Mouse (Mus musculus): ENCODE results near the gene Lck. TPM values are rescaled to one million over a fixed set of nuclear protein-coding genes. Genes with fewer than 3 reads are reported as not detected.

The Lck gene
- polyA plus RNA-seq, 1 experiment from 2014 or later, result 6.8 TPM

- 3% methylated on average over 36 of the region's 36 CpGs for WGBS
- ATAC-seq (replicated peaks; ENCODE audit: insufficient number of reproducible peaks, insufficient read depth, low FRiP score, low read depth), result peak; percentile 71
- peak overlapping the region; percentile 70 for H3K27ac ChIP-seq
- H3K9ac ChIP-seq, result peak overlapping the region; percentile 58
- peak overlapping the region; percentile 88 for H3K4me2 ChIP-seq
- H3K4me3 ChIP-seq, result peak overlapping the region; percentile 58
- H3K36me3 ChIP-seq, result no peaks in the 10 kb centered on the region
- no peaks in the 10 kb centered on the region for H3K27me3 ChIP-seq
- H3K9me3 ChIP-seq (replicated peaks), result no peaks in the 10 kb centered on the region
- H3K4me1 ChIP-seq (replicated peaks), result peaks cover 16% of the 10 kb centered on the region
Observed at GRCm38 (mm10) chr4:129584884-129585608, 11.6 kb upstream of the Lck start.

- Histone ChIP-seq H3K27me3 (no peaks in the 10 kb centered on the region), H3K4me2 (peak overlapping the region; percentile 88), H3K9me3 (replicated peaks) (no peaks in the 10 kb centered on the region), H3K9ac (peak overlapping the region; percentile 58; the same call in 1 of the 2 replicates), H3K27ac (peak overlapping the region; percentile 70), H3K4me3 (peak overlapping the region; percentile 58), H3K36me3 (no peaks in the 10 kb centered on the region), H3K4me1 (replicated peaks) (peaks cover 16% of the 10 kb centered on the region)
- WGBS, result 58% methylated on average over 1 of the region's 1 CpGs
- ATAC-seq (replicated peaks; ENCODE audit: insufficient number of reproducible peaks, insufficient read depth, low FRiP score, low read depth), result no peak
Observed at GRCm38 (mm10) chr4:129584370-129584769, 10.9 kb upstream of the Lck start.

GRCm38 (mm10) chr4:129582251-129582650 is 8.8 kb upstream of the Lck start:
- no peak overlapping the region for H3K4me2 ChIP-seq
- H3K9ac ChIP-seq, result no peak overlapping the region
- ATAC-seq (replicated peaks; ENCODE audit: insufficient number of reproducible peaks, insufficient read depth, low FRiP score, low read depth), result no peak
- no peaks in the 10 kb centered on the region for H3K36me3 ChIP-seq
- no peaks in the 10 kb centered on the region for H3K9me3 ChIP-seq (replicated peaks)
- H3K4me1 ChIP-seq (replicated peaks), result peaks cover 16% of the 10 kb centered on the region
- no peak overlapping the region for H3K27ac ChIP-seq
- 79% methylated on average over 1 of the region's 1 CpGs for WGBS
- no peaks in the 10 kb centered on the region for H3K27me3 ChIP-seq
- no peak overlapping the region for H3K4me3 ChIP-seq

GRCm38 (mm10) chr4:129580347-129580746 is 6.9 kb upstream of the Lck start:
- Histone ChIP-seq H3K9me3 (replicated peaks) (no peaks in the 10 kb centered on the region), H3K9ac (no peak overlapping the region), H3K4me2 (no peak overlapping the region), H3K27ac (peak overlapping the region; percentile 62), H3K4me1 (replicated peaks) (peaks cover 17% of the 10 kb centered on the region), H3K4me3 (no peak overlapping the region), H3K27me3 (no peaks in the 10 kb centered on the region), H3K36me3 (no peaks in the 10 kb centered on the region)
- 67% methylated on average over 7 of the region's 7 CpGs for WGBS
- ATAC-seq (replicated peaks; ENCODE audit: insufficient number of reproducible peaks, insufficient read depth, low FRiP score, low read depth), result no peak

- Histone ChIP-seq H3K4me3 (peak within 1 kb of the TSS; percentile 12), H3K4me2 (peak within 1 kb of the TSS; percentile 34), H3K36me3 (no peaks in the 10 kb centered on the region), H3K9me3 (replicated peaks) (no peaks in the 10 kb centered on the region), H3K27ac (peak within 1 kb of the TSS; percentile 69), H3K9ac (no peak within 1 kb of the TSS), H3K4me1 (replicated peaks) (peaks cover 10% of the 10 kb centered on the region), H3K27me3 (no peaks in the 10 kb centered on the region)
- 61% methylated on average over 5 of the region's 5 CpGs for WGBS
- ATAC-seq (replicated peaks; ENCODE audit: insufficient number of reproducible peaks, insufficient read depth, low FRiP score, low read depth), result no peak
Observed at GRCm38 (mm10) chr4:129578466-129578865, 5.0 kb upstream of the Lck start, which contains the start of gene Fam167b. Gene Fam167b (minus strand): TSS chr4:129578549.

GRCm38 (mm10) chr4:129577688-129578087 is 4.2 kb upstream of the Lck start:
- peaks cover 13% of the 10 kb centered on the region for H3K4me1 ChIP-seq (replicated peaks)
- no peaks in the 10 kb centered on the region for H3K27me3 ChIP-seq
- H3K9ac ChIP-seq, result no peak overlapping the region
- H3K36me3 ChIP-seq, result no peaks in the 10 kb centered on the region
- WGBS, result 70% methylated on average over 7 of the region's 7 CpGs
- 0 out of 2 replicates have a peak overlapping the region, but pooled peaks have one; percentile 34 for H3K4me2 ChIP-seq
- no peak overlapping the region for H3K4me3 ChIP-seq
- H3K9me3 ChIP-seq (replicated peaks), result no peaks in the 10 kb centered on the region
- no peak for ATAC-seq (replicated peaks; ENCODE audit: insufficient number of reproducible peaks, insufficient read depth, low FRiP score, low read depth)
- H3K27ac ChIP-seq, result peak overlapping the region; percentile 69

GRCm38 (mm10) chr4:129576863-129577491 is 3.5 kb upstream of the Lck start:
- no peak for ATAC-seq (replicated peaks; ENCODE audit: insufficient number of reproducible peaks, insufficient read depth, low FRiP score, low read depth)
- Histone ChIP-seq H3K27me3 (no peaks in the 10 kb centered on the region), H3K9me3 (replicated peaks) (no peaks in the 10 kb centered on the region), H3K4me2 (peak overlapping the region; percentile 34), H3K4me3 (peak overlapping the region; percentile 8; the same call in 1 of the 2 replicates), H3K36me3 (no peaks in the 10 kb centered on the region), H3K9ac (no peak overlapping the region), H3K27ac (0 out of 2 replicates have a peak overlapping the region, but pooled peaks have one; percentile 13), H3K4me1 (replicated peaks) (peaks cover 14% of the 10 kb centered on the region)
- 30% methylated on average over 21 of the region's 21 CpGs for WGBS

GRCm38 (mm10) chr4:129575171-129575844 is 1.9 kb upstream of the Lck start:
- no peak overlapping the region for H3K9ac ChIP-seq
- H3K9me3 ChIP-seq (replicated peaks), result no peaks in the 10 kb centered on the region
- H3K27ac ChIP-seq, result peak overlapping the region; percentile 67
- no peaks in the 10 kb centered on the region for H3K36me3 ChIP-seq
- H3K27me3 ChIP-seq, result no peaks in the 10 kb centered on the region
- peaks cover 12% of the 10 kb centered on the region for H3K4me1 ChIP-seq (replicated peaks)
- 0 out of 2 replicates have a peak, but pooled peaks have one; percentile 25 for ATAC-seq (replicated peaks; ENCODE audit: insufficient number of reproducible peaks, insufficient read depth, low FRiP score, low read depth)
- no peak overlapping the region for H3K4me3 ChIP-seq
- 30% methylated on average over 7 of the region's 8 CpGs for WGBS
- H3K4me2 ChIP-seq, result peak overlapping the region; percentile 37; the same call in 1 of the 2 replicates

- H3K4me3 ChIP-seq, result no peak overlapping the region
- H3K36me3 ChIP-seq, result no peaks in the 10 kb centered on the region
- H3K27me3 ChIP-seq, result no peaks in the 10 kb centered on the region
- H3K9ac ChIP-seq, result no peak overlapping the region
- ATAC-seq (replicated peaks; ENCODE audit: insufficient number of reproducible peaks, insufficient read depth, low FRiP score, low read depth), result no peak
- WGBS, result 93% methylated on average over 4 of the region's 4 CpGs
- no peak overlapping the region; the same call in 1 of the 2 replicates for H3K4me2 ChIP-seq
- H3K4me1 ChIP-seq (replicated peaks), result peaks cover 11% of the 10 kb centered on the region; the same call in 1 of the 2 replicates
- H3K27ac ChIP-seq, result peak overlapping the region; percentile 5; the same call in 1 of the 2 replicates
- H3K9me3 ChIP-seq (replicated peaks), result no peaks in the 10 kb centered on the region
Observed at GRCm38 (mm10) chr4:129573093-129573370, 409 bp downstream of the Lck start.

- no peaks in the 10 kb centered on the region for H3K9me3 ChIP-seq (replicated peaks)
- H3K27me3 ChIP-seq, result no peaks in the 10 kb centered on the region
- ATAC-seq (replicated peaks; ENCODE audit: insufficient number of reproducible peaks, insufficient read depth, low FRiP score, low read depth), result no peak
- no peak overlapping the region; the same call in 1 of the 2 replicates for H3K4me2 ChIP-seq
- H3K36me3 ChIP-seq, result no peaks in the 10 kb centered on the region
- WGBS, result 61% methylated on average over 13 of the region's 13 CpGs
- H3K4me1 ChIP-seq (replicated peaks), result peaks cover 11% of the 10 kb centered on the region; the same call in 1 of the 2 replicates
- H3K27ac ChIP-seq, result peak overlapping the region; percentile 5; the same call in 1 of the 2 replicates
- H3K9ac ChIP-seq, result no peak overlapping the region
- no peak overlapping the region for H3K4me3 ChIP-seq
Observed at GRCm38 (mm10) chr4:129572236-129573092, 977 bp downstream of the Lck start.
